Mouse (Mus musculus) MN1 (cell line): Measurements from ENCODE around the gene Bmper.

Experiments used
- DNase-seq: peaks from one replicate; pipeline ENCODE4 v3.0.0-alpha.2; 2016; ENCODE audit warnings: low spot score

The Bmper gene

DNA sequence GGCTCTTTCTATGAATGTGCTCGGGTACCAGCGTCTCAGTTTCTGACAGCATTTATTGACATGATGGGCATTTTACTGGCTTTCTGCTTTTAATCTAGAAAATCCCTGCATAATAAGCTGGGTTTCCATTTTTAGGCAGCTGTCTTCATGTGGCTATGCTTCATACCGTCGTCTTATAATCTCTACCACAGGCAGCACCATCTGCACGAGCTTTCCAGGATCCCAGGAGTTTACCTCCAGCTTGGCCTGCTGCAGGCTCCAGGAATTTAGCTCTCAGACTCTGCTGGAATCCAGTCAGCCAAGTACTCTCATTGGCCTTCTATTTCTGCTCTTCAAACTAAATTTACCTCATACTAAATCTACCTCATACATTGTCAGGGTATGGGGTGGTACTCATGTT, 219.3 kb downstream of the Bmper start:
- no peak for DNase-seq

DNA sequence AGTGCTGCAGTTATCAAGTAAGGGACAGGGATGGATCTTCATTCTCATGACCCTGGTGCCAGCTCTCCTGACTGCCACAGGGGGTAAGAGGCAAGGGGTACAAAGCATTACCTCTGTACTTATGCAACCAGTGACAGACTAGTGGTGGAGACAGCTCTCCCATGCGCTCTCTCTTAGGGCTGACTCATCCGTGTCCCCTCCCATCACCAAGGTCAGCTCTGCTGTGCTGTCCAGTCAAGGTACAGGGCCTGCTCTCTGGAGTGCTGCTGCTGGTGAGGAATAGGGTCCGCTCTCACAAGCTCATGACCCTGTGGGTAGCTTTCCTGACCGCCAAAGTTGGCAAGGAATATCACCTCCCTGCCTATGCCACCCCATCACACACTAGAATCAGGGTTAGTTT, 222.1 kb downstream of the Bmper start:
- DNase-seq = no peak

GRCm38 (mm10) chr9:23447271-23447961, 224.5 kb downstream of the Bmper start:
- DNase-seq = no peak

DNA sequence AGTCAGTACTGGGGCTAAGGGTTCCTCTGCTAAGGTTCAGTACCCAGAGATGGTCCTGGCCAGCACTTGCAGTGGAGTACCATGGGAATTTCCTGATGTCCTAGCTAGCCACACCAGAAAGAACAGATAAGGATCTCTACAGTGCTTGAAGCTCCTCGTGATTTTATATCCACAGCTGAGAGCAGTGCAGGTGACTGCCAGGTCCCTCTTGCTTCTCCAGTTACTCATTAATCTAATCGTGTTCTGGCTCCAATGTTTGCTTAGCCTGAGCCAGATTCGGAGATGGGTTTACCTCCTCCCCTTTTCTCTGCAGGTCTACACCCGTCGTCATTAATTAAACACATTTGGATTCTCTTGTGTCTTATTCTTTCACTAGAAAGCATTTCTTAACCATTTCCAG, 230.4 kb downstream of the Bmper start:
- peak; percentile 28 for DNase-seq

- no peak for DNase-seq
Observed at GRCm38 (mm10) chr9:23457186-23457585, 234.3 kb downstream of the Bmper start.

- DNase-seq = peak; percentile 62
Observed at GRCm38 (mm10) chr9:23460721-23461120, 237.8 kb downstream of the Bmper start.

- DNase-seq = peak; percentile 46
Observed at GRCm38 (mm10) chr9:23462949-23463608, 240.2 kb downstream of the Bmper start.

- no peak for DNase-seq
Observed at GRCm38 (mm10) chr9:23464981-23465630, 242.2 kb downstream of the Bmper start.

- no peak for DNase-seq
Observed at GRCm38 (mm10) chr9:23469886-23470285, 247.0 kb downstream of the Bmper start.

- DNase-seq = no peak
Observed at GRCm38 (mm10) chr9:23485851-23486250, 263.0 kb downstream of the Bmper start.

GRCm38 (mm10) chr9:23486725-23487378, 264.0 kb downstream of the Bmper start:
- DNase-seq = no peak

GRCm38 (mm10) chr9:23488265-23488664, 265.4 kb downstream of the Bmper start:
- DNase-seq = no peak

- no peak for DNase-seq
Observed at GRCm38 (mm10) chr9:23495400-23495799, 272.5 kb downstream of the Bmper start.

- DNase-seq = no peak
Observed at GRCm38 (mm10) chr9:23497626-23498025, 274.8 kb downstream of the Bmper start.

DNA sequence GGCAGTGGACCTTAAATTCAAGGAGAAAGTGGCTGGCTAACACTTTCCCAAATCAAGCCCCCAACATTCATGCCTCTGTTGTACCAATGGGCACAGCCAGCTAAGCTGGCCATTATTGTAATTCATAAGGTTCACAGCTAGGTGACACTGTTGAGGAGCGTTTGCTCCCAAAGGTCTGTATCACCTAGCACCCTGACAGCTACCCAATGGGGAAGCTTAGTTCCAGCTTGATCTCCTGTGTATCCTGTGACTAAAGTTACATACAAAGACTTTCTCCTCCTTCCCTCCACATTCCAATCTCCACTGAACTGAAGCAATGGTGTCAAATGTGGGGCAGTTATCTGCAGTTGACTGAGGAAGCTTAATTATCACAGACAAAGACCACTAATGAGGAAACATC, 311.0 kb downstream of the Bmper start:
- no peak for DNase-seq
